Mouse (Mus musculus) cortical plate, adult 2 months (tissue): ENCODE data around the gene Omt2b.
"Not testable (repeated sequence)": the region's sequence is repeated elsewhere in the genome, so short reads cannot be mapped to it uniquely, and the experiment has no call there.

Experiments
- CTCF ChIP-seq: fragments of 200-500 bp; IDR thresholded peaks from 2 replicates; pipeline ENCODE4 v1.5.1; 2011; ENCODE audit warnings: mild to moderate bottlenecking, control low read depth, low read length; ENCODE audit not compliant: insufficient read depth; ENCODE audit errors: extremely low read depth
- POLR2A ChIP-seq: fragments of 200-500 bp; IDR thresholded peaks from 2 replicates; pipeline ENCODE4 v1.6.1; 2011; ENCODE audit warnings: mild to moderate bottlenecking, low read length, control low read depth; ENCODE audit not compliant: insufficient read depth; ENCODE audit errors: extremely low read depth

DNA sequence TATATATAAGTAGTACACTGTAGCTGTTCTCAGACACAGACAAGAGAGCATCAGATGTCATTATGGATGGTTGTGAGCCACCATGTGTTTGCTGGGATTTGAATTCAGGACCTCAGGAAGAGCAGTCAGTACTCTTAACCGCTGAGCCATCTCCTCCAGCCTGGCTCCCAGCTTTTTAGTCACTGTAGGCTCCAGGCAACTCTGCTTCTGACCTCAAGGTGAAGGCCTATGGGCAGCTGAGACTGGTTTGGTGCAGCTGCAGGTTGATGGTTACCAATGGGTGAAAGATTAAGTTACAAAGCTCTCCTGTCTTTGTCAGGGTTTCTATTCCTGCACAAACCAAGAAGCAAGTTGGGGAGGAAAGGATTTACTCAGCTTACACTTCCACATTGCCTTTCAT is 33.7 kb upstream of the Omt2b start:
- TF ChIP-seq CTCF, POLR2A: not testable (repeated sequence)
